Mouse (Mus musculus): ENCODE results near the gene Vmn2r14. TPM values are rescaled to one million over a fixed set of nuclear protein-coding genes. Genes with fewer than 3 reads are reported as not detected.
"Not testable (repeated sequence)": the region's sequence is repeated elsewhere in the genome, so short reads cannot be mapped to it uniquely, and the experiment has no call there.

Gene Vmn2r14
- polyA plus RNA-seq (2015; fragmentation: Nextera tagmentation; extraction: Ambion mirVana): not detected in 2 replicates

GRCm38 (mm10) chr5:109224608-109225007, at the start of gene Vmn2r14:
Vmn2r14 (minus strand) TSS chr5:109224708.
- Histone ChIP-seq H3K27ac (no peak within 1 kb of the TSS), H3K4me2 (no peak within 1 kb of the TSS), H3K9me3 (no peaks in the 10 kb centered on the region), H3K36me3 (no peaks in the 10 kb centered on the region), H3K27me3 (no peaks in the 10 kb centered on the region), H3K4me3 (no peak within 1 kb of the TSS), H3K4me1 (no peaks in the 10 kb centered on the region), H3K9ac (no peak within 1 kb of the TSS)
- WGBS: 66% methylated on average over 3 of the region's 3 CpGs
- ATAC-seq (ENCODE audit: borderline replicate concordance, extremely low read depth, low FRiP score, low TSS enrichment): no peak

DNA sequence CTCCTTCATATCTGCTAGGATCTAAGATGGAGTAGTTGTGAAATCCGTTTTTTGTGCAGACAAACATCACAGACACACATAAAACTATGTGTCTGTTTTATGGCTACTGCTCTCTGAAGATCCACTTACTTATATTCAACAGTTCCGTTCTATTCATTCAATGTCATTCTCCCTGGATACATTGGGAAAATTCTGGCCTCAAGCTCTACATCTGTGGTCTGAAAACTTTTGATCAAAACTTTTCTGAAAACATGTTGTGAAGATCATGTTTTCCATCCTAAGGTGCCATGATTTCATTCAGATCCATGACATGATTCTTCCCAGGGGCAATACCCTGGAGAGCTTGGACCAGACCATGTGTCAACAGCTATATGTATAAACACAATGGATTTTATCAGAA, 32.4 kb downstream of the Vmn2r14 start, which contains the start of gene Vmn2r13:
TSS of gene Vmn2r13 (minus strand) at position 101 of the 400 bp plus-strand sequence.
- ATAC-seq (ENCODE audit: borderline replicate concordance, extremely low read depth, low FRiP score, low TSS enrichment); H3K4me3 ChIP-seq; H3K9me3 ChIP-seq; H3K36me3 ChIP-seq; H3K27me3 ChIP-seq; H3K9ac ChIP-seq; H3K4me1 ChIP-seq; H3K4me2 ChIP-seq; H3K27ac ChIP-seq: not testable (repeated sequence)
- 54% methylated on average over 2 of the region's 2 CpGs for WGBS

DNA sequence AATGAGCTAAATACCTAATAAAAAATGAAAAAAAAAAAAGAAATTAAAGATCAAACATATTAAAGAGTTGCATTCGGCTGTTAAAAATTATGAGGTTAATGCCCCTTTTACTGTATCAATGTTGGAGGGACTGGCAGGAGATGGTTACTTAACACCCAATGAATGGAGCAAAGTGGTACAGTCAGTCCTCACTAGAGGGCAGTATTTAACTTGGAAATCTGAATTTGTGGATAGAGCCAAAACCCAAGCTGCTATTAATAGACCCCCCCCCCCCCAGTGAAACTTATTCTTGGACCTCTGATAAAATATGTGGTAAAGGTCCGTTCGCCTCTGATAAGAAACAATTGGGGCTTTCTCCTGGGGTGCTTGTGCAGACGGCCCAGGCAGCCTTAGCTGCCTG, 57.7 kb downstream of the Vmn2r14 start:
- H3K4me1 ChIP-seq; H3K9me3 ChIP-seq; H3K4me3 ChIP-seq; ATAC-seq (ENCODE audit: borderline replicate concordance, extremely low read depth, low FRiP score, low TSS enrichment); H3K9ac ChIP-seq; H3K27me3 ChIP-seq; H3K27ac ChIP-seq; H3K36me3 ChIP-seq; H3K4me2 ChIP-seq: not testable (repeated sequence)
- WGBS: 85% methylated on average over 4 of the region's 4 CpGs

Other genes starting within 250 kb of the Vmn2r14 start
- gene Vmn2r10, start 218.2 kb downstream of the Vmn2r14 start, polyA plus RNA-seq (2015; fragmentation: Nextera tagmentation; extraction: Ambion mirVana): not detected in 2 replicates
- gene Vmn2r11, start 165.1 kb downstream of the Vmn2r14 start, polyA plus RNA-seq (2015; fragmentation: Nextera tagmentation; extraction: Ambion mirVana): not detected in 2 replicates
- gene Vmn2r12, start 126.8 kb downstream of the Vmn2r14 start, polyA plus RNA-seq (2015; fragmentation: Nextera tagmentation; extraction: Ambion mirVana): not detected in 2 replicates
- gene Vmn2r13, start 32.5 kb downstream of the Vmn2r14 start, polyA plus RNA-seq (2015; fragmentation: Nextera tagmentation; extraction: Ambion mirVana): not detected in 2 replicates
- gene Vmn2r15, start 72.9 kb upstream of the Vmn2r14 start, polyA plus RNA-seq (2015; fragmentation: Nextera tagmentation; extraction: Ambion mirVana): not detected in 2 replicates
- gene Vmn2r16, start 105.5 kb upstream of the Vmn2r14 start, polyA plus RNA-seq (2015; fragmentation: Nextera tagmentation; extraction: Ambion mirVana): not detected in 2 replicates
- not detected in 2 replicates for gene Vmn2r17, start 195.0 kb upstream of the Vmn2r14 start, polyA plus RNA-seq (2015; fragmentation: Nextera tagmentation; extraction: Ambion mirVana)

Data from lung, embryonic 15.5 days (tissue).